Mouse (Mus musculus): ENCODE results near the gene Suclg2. TPM values are rescaled to one million over a fixed set of nuclear protein-coding genes. Genes with fewer than 3 reads are reported as not detected.

The Suclg2 gene
- total and polyA plus RNA-seq, 2 experiments from 2014 or later: 79.5 to 105 TPM

DNA sequence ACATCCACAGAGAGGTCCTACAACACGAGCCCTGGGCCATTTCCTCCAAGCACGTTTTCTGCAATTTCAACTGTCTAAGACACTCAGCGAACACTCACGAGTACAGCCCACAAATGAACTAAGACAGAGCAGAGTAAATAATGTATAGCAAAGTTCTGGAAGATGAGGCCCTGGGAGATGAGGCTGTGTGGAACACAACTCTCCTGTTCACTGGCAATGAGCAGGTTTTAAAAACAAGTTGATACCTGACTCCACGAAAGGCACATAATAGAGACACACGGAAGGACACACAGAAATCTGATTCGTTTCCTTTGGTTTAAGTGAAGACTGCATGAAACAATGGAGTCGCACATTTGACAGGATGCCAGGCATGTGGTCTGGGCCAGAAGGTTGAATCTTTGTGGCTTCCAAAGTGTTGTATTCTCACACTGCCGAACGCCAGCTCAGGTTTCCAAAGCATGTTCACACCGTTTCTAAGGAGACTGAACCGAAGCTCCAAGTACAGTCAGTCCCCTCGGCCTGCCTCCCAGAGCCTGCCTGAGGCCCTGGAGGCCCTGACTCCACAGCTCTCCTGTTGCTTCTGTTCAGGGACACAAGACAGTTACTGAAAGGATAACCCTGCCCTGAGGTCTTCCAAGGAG lies 68.4 kb downstream of the Suclg2 start:
- DNase-seq (ENCODE audit: low spot score) (no peak), ATAC-seq (ENCODE audit: insufficient read depth, low read depth) (no peak)
- H3K9me3 ChIP-seq (replicated peaks; ENCODE audit: control insufficient read depth, low read length): no peaks in the 10 kb centered on the region; the same call in 1 of the 2 replicates

DNA sequence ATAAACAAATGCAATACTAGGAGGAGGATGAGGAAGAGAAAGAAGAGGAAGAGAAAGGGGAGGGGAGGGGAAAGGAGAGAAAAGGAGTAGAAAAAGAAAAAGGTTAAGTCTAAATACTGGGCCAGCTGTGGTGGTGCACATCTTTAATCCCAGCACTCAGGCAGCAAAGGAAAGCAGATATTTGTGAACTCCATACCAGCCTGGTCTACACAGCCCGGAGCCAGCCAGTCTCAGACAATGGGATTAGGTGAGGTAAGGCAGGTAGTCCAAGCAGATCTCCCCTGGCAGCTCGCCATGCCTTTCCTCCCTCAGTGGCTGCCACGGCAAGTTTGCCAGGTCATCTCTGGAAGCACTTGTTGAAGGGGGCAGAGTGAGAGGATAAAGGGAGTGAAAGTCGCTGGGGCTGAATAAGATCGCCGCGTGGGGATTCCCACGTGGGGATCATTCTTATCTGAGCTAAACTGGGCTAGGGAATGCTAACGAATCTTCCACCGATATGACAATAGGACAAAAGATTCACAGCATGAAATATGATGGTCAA lies 69.4 kb downstream of the Suclg2 start:
- DNase-seq (ENCODE audit: low spot score): no peak
- H3K27ac ChIP-seq (ENCODE audit: low read depth): no peak overlapping the region
- H3K9me3 ChIP-seq (replicated peaks; ENCODE audit: control insufficient read depth, low read length): no peaks in the 10 kb centered on the region; the same call in 1 of the 2 replicates
- WGBS: 41% methylated on average over 10 of the region's 10 CpGs
- H3K4me1 ChIP-seq (ENCODE audit: control insufficient read depth, insufficient read depth): no peaks in the 10 kb centered on the region; the same call in 1 of the 2 replicates
- ATAC-seq (ENCODE audit: insufficient read depth, low read depth): no peak
- TF ChIP-seq EP300 (IDR thresholded peaks at IDR 0.05; ENCODE audit: low read depth): no peak
- TF ChIP-seq CTCF (IDR thresholded peaks at IDR 0.05; ENCODE audit: low read depth): no peak
- no peaks in the 10 kb centered on the region for H3K27me3 ChIP-seq (ENCODE audit: control insufficient read depth, insufficient read depth, low read length)
- no peak overlapping the region for H3K4me2 ChIP-seq (ENCODE audit: low read depth, low read length)
- H3K36me3 ChIP-seq (replicated peaks; ENCODE audit: control insufficient read depth, insufficient read depth, low read length): no peaks in the 10 kb centered on the region; the same call in 1 of the 2 replicates
- H3K9ac ChIP-seq (replicated peaks; ENCODE audit: low read depth, low read length): no peak overlapping the region
- no peak overlapping the region for H3K4me3 ChIP-seq (ENCODE audit: low read depth, low read length)

More for the DNA sequence above, 68.4 kb downstream of the Suclg2 start:
- WGBS: 58% methylated on average over 13 of the region's 13 CpGs
- TF ChIP-seq EP300 (IDR thresholded peaks at IDR 0.05; ENCODE audit: low read depth) (no peak), CTCF (IDR thresholded peaks at IDR 0.05; ENCODE audit: low read depth) (no peak)
- no peak overlapping the region for H3K4me2 ChIP-seq (ENCODE audit: low read depth, low read length)
- no peaks in the 10 kb centered on the region for H3K27me3 ChIP-seq (ENCODE audit: control insufficient read depth, insufficient read depth, low read length)
- H3K4me3 ChIP-seq (ENCODE audit: low read depth, low read length): no peak overlapping the region
- no peak overlapping the region for H3K27ac ChIP-seq (ENCODE audit: low read depth)
- peaks cover 5% of the 10 kb centered on the region; the same call in 1 of the 2 replicates for H3K36me3 ChIP-seq (replicated peaks; ENCODE audit: control insufficient read depth, insufficient read depth, low read length)
- no peaks in the 10 kb centered on the region; the same call in 1 of the 2 replicates for H3K4me1 ChIP-seq (ENCODE audit: control insufficient read depth, insufficient read depth)
- no peak overlapping the region for H3K9ac ChIP-seq (replicated peaks; ENCODE audit: low read depth, low read length)

DNA sequence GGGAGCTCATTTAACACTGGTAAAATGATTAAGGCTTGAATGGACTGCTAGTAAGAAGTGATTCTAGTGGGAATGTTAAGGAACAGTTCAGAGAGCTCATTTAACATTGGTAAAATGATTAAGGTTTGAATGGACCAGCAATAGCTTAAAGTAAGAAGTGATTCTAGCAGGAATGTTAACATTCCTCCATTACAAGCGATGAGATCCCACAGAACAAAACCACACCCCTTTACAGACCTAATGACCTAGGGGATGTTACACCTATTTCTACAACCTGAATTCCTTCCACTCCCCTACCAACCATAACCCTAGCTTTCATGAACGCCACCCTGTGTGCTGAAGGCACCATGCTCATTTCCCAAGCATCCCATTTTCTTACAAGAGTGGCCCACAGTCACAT lies 81.2 kb downstream of the Suclg2 start:
- no peak for TF ChIP-seq EP300 (IDR thresholded peaks at IDR 0.05; ENCODE audit: low read depth)
- no peak for TF ChIP-seq CTCF (IDR thresholded peaks at IDR 0.05; ENCODE audit: low read depth)
- 94% methylated on average over 2 of the region's 2 CpGs for WGBS

DNA sequence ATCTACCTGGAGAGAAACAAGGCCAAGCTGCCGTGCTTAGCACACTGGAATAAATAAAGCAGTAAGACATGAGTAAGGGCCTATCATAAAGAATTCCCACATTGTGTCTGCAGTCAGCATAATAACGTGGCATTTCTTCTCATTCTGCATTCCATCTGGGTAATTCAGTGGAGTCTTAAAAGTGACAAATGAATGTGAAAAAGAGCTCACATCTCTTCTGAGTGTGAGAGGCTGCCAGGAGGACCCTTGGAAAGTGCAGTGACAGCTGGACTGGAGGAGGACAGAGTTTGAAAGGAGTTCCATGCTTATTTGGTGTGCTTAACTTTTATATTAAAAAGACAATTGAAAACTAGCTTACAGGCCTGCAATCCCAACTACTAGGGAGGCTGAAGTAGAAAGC lies 83.2 kb downstream of the Suclg2 start:
- TF ChIP-seq CTCF (IDR thresholded peaks at IDR 0.05; ENCODE audit: low read depth): no peak
- TF ChIP-seq EP300 (IDR thresholded peaks at IDR 0.05; ENCODE audit: low read depth): no peak
- Histone ChIP-seq H3K27ac (ENCODE audit: low read depth) (no peak overlapping the region), H3K4me2 (ENCODE audit: low read depth, low read length) (no peak overlapping the region), H3K9ac (replicated peaks; ENCODE audit: low read depth, low read length) (no peak overlapping the region), H3K36me3 (replicated peaks; ENCODE audit: control insufficient read depth, insufficient read depth, low read length) (no peaks in the 10 kb centered on the region), H3K27me3 (ENCODE audit: control insufficient read depth, insufficient read depth, low read length) (no peaks in the 10 kb centered on the region), H3K4me3 (ENCODE audit: low read depth, low read length) (no peak overlapping the region), H3K4me1 (ENCODE audit: control insufficient read depth, insufficient read depth) (no peaks in the 10 kb centered on the region), H3K9me3 (replicated peaks; ENCODE audit: control insufficient read depth, low read length) (no peaks in the 10 kb centered on the region)
- ATAC-seq (ENCODE audit: insufficient read depth, low read depth): no peak
- WGBS: 42% methylated on average over 2 of the region's 2 CpGs
- DNase-seq (ENCODE audit: low spot score): no peak

More for the DNA sequence above, 81.2 kb downstream of the Suclg2 start:
- ATAC-seq (ENCODE audit: insufficient read depth, low read depth): no peak
- Histone ChIP-seq H3K9ac (replicated peaks; ENCODE audit: low read depth, low read length) (no peak overlapping the region), H3K27ac (ENCODE audit: low read depth) (no peak overlapping the region), H3K36me3 (replicated peaks; ENCODE audit: control insufficient read depth, insufficient read depth, low read length) (no peaks in the 10 kb centered on the region), H3K27me3 (ENCODE audit: control insufficient read depth, insufficient read depth, low read length) (no peaks in the 10 kb centered on the region), H3K4me2 (ENCODE audit: low read depth, low read length) (no peak overlapping the region), H3K9me3 (replicated peaks; ENCODE audit: control insufficient read depth, low read length) (no peaks in the 10 kb centered on the region), H3K4me1 (ENCODE audit: control insufficient read depth, insufficient read depth) (no peaks in the 10 kb centered on the region), H3K4me3 (ENCODE audit: low read depth, low read length) (no peak overlapping the region)
- DNase-seq (ENCODE audit: low spot score): no peak

DNA sequence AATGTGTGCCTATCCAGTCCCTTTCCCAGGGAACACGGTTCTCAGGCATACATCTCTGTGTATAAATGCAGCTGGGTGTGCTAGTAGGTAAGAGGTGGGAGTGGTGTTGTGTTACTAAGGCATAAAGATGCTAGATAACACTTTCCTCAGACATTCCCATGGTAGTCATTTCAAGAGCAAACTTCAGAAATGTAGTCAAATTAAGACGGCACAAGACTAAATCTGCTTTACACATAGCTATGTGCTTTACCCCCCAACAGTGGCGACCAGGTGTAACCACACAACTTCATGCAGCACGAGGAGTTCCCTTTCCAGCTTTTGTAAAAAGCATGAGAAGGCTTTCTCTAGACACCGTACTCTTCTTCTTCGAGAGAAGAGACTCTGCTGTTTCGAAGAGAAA lies 89.5 kb downstream of the Suclg2 start:
- no peaks in the 10 kb centered on the region for H3K36me3 ChIP-seq (replicated peaks; ENCODE audit: control insufficient read depth, insufficient read depth, low read length)
- ATAC-seq (ENCODE audit: insufficient read depth, low read depth): no peak
- TF ChIP-seq EP300 (IDR thresholded peaks at IDR 0.05; ENCODE audit: low read depth) (no peak), CTCF (IDR thresholded peaks at IDR 0.05; ENCODE audit: low read depth) (no peak)
- DNase-seq (ENCODE audit: low spot score): no peak
- no peaks in the 10 kb centered on the region for H3K27me3 ChIP-seq (ENCODE audit: control insufficient read depth, insufficient read depth, low read length)
- no peak overlapping the region for H3K4me3 ChIP-seq (ENCODE audit: low read depth, low read length)
- no peaks in the 10 kb centered on the region for H3K4me1 ChIP-seq (ENCODE audit: control insufficient read depth, insufficient read depth)
- no peak overlapping the region for H3K4me2 ChIP-seq (ENCODE audit: low read depth, low read length)
- H3K9me3 ChIP-seq (replicated peaks; ENCODE audit: control insufficient read depth, low read length): no peaks in the 10 kb centered on the region
- H3K9ac ChIP-seq (replicated peaks; ENCODE audit: low read depth, low read length): no peak overlapping the region
- WGBS: 87% methylated on average over 7 of the region's 7 CpGs
- no peak overlapping the region for H3K27ac ChIP-seq (ENCODE audit: low read depth)

Measured in heart, postnatal 0 days (tissue).